Mouse (Mus musculus) spleen, adult 2 months (tissue): ENCODE data around the gene Gpbp1.

ENCODE experiments used
- CTCF ChIP-seq: fragments of 200-500 bp; IDR thresholded peaks from 2 replicates; pipeline ENCODE4 v1.5.1; 2011; ENCODE audit warnings: mild to moderate bottlenecking, inconsistent platforms; ENCODE audit not compliant: insufficient read depth, insufficient read length, insufficient replicate concordance; ENCODE audit errors: extremely low read depth
- POLR2A ChIP-seq: fragments of 200-500 bp; IDR thresholded peaks from 2 replicates; pipeline ENCODE4 v1.6.1; 2011; ENCODE audit warnings: low read depth, low read length, inconsistent platforms

DNA sequence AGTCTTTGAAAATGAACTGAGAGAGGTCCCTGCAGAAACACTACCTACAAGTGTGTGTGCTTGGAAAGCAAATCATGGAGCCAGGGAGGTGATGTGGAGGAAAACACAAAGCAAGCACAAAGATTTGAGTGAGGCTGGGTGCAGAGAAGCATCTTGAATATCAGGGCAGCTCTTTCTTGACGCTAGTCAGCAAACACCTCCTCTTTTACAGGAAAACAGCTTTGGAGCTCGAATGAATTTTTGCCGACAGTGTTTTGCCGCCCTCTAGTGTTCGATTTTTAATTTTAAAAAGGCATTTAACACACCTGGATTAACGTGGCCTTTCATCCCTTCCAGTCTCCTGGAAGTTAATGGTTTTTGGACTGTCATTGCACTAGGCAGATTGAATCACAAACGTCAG, 79.1 kb downstream of the Gpbp1 start:
- TF ChIP-seq CTCF (no peak), POLR2A (no peak)
